Mouse (Mus musculus) embryonic facial prominence, embryonic 15.5 days (tissue): ENCODE data around the gene Grin3b. TPM values are rescaled to one million over a fixed set of nuclear protein-coding genes. Genes with fewer than 3 reads are reported as not detected.
A peak's percentile ranks its signal among the peaks of the same experiment; 100 is the strongest.

ENCODE experiments used
- ATAC-seq: fragments of 200-750 bp; cut with Nextera tagmentation; 2 replicates; pipeline ENCODE4 v1.8.0; 2017; ENCODE audit warnings: low read depth, moderate TSS enrichment; ENCODE audit not compliant: insufficient number of reproducible peaks, low FRiP score, low TSS enrichment
- H3K27ac ChIP-seq: fragments of 300-500 bp; sonication (generic); replicated peaks from 2 replicates; pipeline ENCODE4 v1.5.1; 2015; ENCODE audit warnings: mild to moderate bottlenecking, inconsistent platforms
- H3K27me3 ChIP-seq: fragments of 300-500 bp; sonication (generic); 2 replicates; pipeline ENCODE4 v1.6.1; 2015; ENCODE audit warnings: inconsistent platforms
- H3K36me3 ChIP-seq: fragments of 300-500 bp; sonication (generic); 2 replicates; pipeline ENCODE4 v1.6.1; 2015; ENCODE audit warnings: mild to moderate bottlenecking, inconsistent platforms
- H3K4me1 ChIP-seq: fragments of 300-500 bp; sonication (generic); 2 replicates; pipeline ENCODE4 v1.6.1; 2015; ENCODE audit warnings: inconsistent platforms
- H3K4me2 ChIP-seq: fragments of 300-500 bp; sonication (generic); replicated peaks from 2 replicates; pipeline ENCODE4 v1.6.1; 2015; ENCODE audit warnings: mild to moderate bottlenecking, inconsistent platforms
- H3K4me3 ChIP-seq: fragments of 300-500 bp; sonication (generic); replicated peaks from 2 replicates; pipeline ENCODE4 v1.5.1; 2015; ENCODE audit warnings: mild to moderate bottlenecking, inconsistent platforms
- H3K9ac ChIP-seq: fragments of 300-500 bp; sonication (generic); 2 replicates; pipeline ENCODE4 v1.6.1; 2015; ENCODE audit warnings: inconsistent platforms
- H3K9me3 ChIP-seq: fragments of 300-500 bp; sonication (generic); replicated peaks from 2 replicates; pipeline ENCODE4 v1.6.1; 2016; ENCODE audit warnings: inconsistent platforms
- WGBS: fragments of 180-500 bp; shearing (Covaris S2); methylation state at CpG from one replicate; pipeline ENCODE4 v1.1.7; 2015; 5-methylcytosine and 5-hydroxymethylcytosine counted together
- polyA plus RNA-seq: library from polyadenylated mRNA; unstranded; fragments of >200 nt; fragmentation: Nextera tagmentation; extraction: Ambion mirVana; gene quantifications from 2 replicates; pipeline ENCODE4 v1.2.1, GENCODE M21; 2015

The Grin3b gene
- polyA plus RNA-seq, 1 experiment from 2014 or later = 0.63 TPM

GRCm38 (mm10) chr10:79984195-79984816 is 13.8 kb downstream of the Grin3b start, which contains the start of gene Tmem259:
Gene Tmem259, minus strand, starts transcription at chr10:79984330.
- under 1% methylated on average over 48 of the region's 49 CpGs for WGBS
- H3K9me3 ChIP-seq = no peaks in the 10 kb centered on the region
- H3K4me2 ChIP-seq = peak within 1 kb of the TSS; percentile 93
- H3K27ac ChIP-seq = peak within 1 kb of the TSS; percentile 99
- H3K4me3 ChIP-seq = peak within 1 kb of the TSS; percentile 78
- H3K27me3 ChIP-seq = no peaks in the 10 kb centered on the region
- H3K4me1 ChIP-seq = peaks cover 65% of the 10 kb centered on the region
- peak; percentile 75 for ATAC-seq
- H3K9ac ChIP-seq = peak within 1 kb of the TSS; percentile 85
- H3K36me3 ChIP-seq = peaks cover 5% of the 10 kb centered on the region; the same call in 1 of the 2 replicates

GRCm38 (mm10) chr10:79984871-79985270 is 14.4 kb downstream of the Grin3b start:
- H3K9ac ChIP-seq = peak overlapping the region; percentile 45
- under 1% methylated on average over 22 of the region's 22 CpGs for WGBS
- peak overlapping the region; percentile 99 for H3K27ac ChIP-seq
- no peaks in the 10 kb centered on the region for H3K27me3 ChIP-seq
- H3K4me3 ChIP-seq = peak overlapping the region; percentile 78
- peaks cover 5% of the 10 kb centered on the region; the same call in 1 of the 2 replicates for H3K36me3 ChIP-seq
- peak overlapping the region; percentile 93 for H3K4me2 ChIP-seq
- peaks cover 68% of the 10 kb centered on the region for H3K4me1 ChIP-seq
- no peaks in the 10 kb centered on the region for H3K9me3 ChIP-seq
- peak; percentile 94 for ATAC-seq

GRCm38 (mm10) chr10:79985334-79986231 is 15.1 kb downstream of the Grin3b start:
- H3K9me3 ChIP-seq = no peaks in the 10 kb centered on the region
- H3K4me2 ChIP-seq = peak overlapping the region; percentile 93
- no peak for ATAC-seq
- H3K27ac ChIP-seq = peak overlapping the region; percentile 99
- peak overlapping the region; percentile 78 for H3K4me3 ChIP-seq
- H3K4me1 ChIP-seq = peaks cover 69% of the 10 kb centered on the region
- H3K27me3 ChIP-seq = no peaks in the 10 kb centered on the region
- 3% methylated on average over 35 of the region's 35 CpGs for WGBS
- H3K9ac ChIP-seq = peak overlapping the region; percentile 45
- H3K36me3 ChIP-seq = peaks cover 5% of the 10 kb centered on the region; the same call in 1 of the 2 replicates

GRCm38 (mm10) chr10:79986232-79986878 is 15.8 kb downstream of the Grin3b start:
- Histone ChIP-seq H3K36me3 (peaks cover 7% of the 10 kb centered on the region), H3K9ac (no peak overlapping the region; the same call in 1 of the 2 replicates), H3K9me3 (no peaks in the 10 kb centered on the region), H3K27ac (peak overlapping the region; percentile 99), H3K4me2 (peak overlapping the region; percentile 93), H3K4me3 (peak overlapping the region; percentile 90), H3K27me3 (no peaks in the 10 kb centered on the region), H3K4me1 (peaks cover 69% of the 10 kb centered on the region)
- WGBS = 22% methylated on average over 6 of the region's 6 CpGs
- ATAC-seq = no peak

GRCm38 (mm10) chr10:79986963-79987362 is 16.4 kb downstream of the Grin3b start:
- peak overlapping the region; percentile 90 for H3K4me3 ChIP-seq
- H3K36me3 ChIP-seq = peaks cover 14% of the 10 kb centered on the region
- 2% methylated on average over 11 of the region's 11 CpGs for WGBS
- H3K4me2 ChIP-seq = peak overlapping the region; percentile 93
- H3K27me3 ChIP-seq = no peaks in the 10 kb centered on the region
- no peak overlapping the region for H3K9ac ChIP-seq
- no peaks in the 10 kb centered on the region for H3K9me3 ChIP-seq
- peaks cover 64% of the 10 kb centered on the region for H3K4me1 ChIP-seq
- ATAC-seq = no peak
- H3K27ac ChIP-seq = peak overlapping the region; percentile 99

GRCm38 (mm10) chr10:79987771-79988505 is 17.4 kb downstream of the Grin3b start:
- Histone ChIP-seq H3K27ac (peak overlapping the region; percentile 99), H3K4me3 (peak overlapping the region; percentile 90), H3K9ac (peak overlapping the region; percentile 86), H3K4me1 (peaks cover 56% of the 10 kb centered on the region), H3K9me3 (no peaks in the 10 kb centered on the region), H3K4me2 (peak overlapping the region; percentile 93), H3K27me3 (no peaks in the 10 kb centered on the region), H3K36me3 (peaks cover 23% of the 10 kb centered on the region)
- no peak for ATAC-seq
- WGBS = 7% methylated on average over 27 of the region's 27 CpGs

GRCm38 (mm10) chr10:79988506-79989271 is 18.2 kb downstream of the Grin3b start, which contains the start of gene Cnn2:
Gene Cnn2, plus strand, starts transcription at chr10:79988584.
- Histone ChIP-seq H3K9ac (peak within 1 kb of the TSS; percentile 86), H3K9me3 (no peaks in the 10 kb centered on the region), H3K36me3 (peaks cover 31% of the 10 kb centered on the region), H3K4me1 (peaks cover 49% of the 10 kb centered on the region), H3K27me3 (no peaks in the 10 kb centered on the region), H3K4me2 (peak within 1 kb of the TSS; percentile 93), H3K4me3 (peak within 1 kb of the TSS; percentile 90), H3K27ac (peak within 1 kb of the TSS; percentile 99)
- under 1% methylated on average over 58 of the region's 59 CpGs for WGBS
- peak; percentile 25; the same call in 1 of the 2 replicates for ATAC-seq

- H3K27ac ChIP-seq = peak overlapping the region; percentile 99
- 16% methylated on average over 8 of the region's 8 CpGs for WGBS
- H3K36me3 ChIP-seq = peaks cover 37% of the 10 kb centered on the region
- H3K4me1 ChIP-seq = peaks cover 51% of the 10 kb centered on the region
- peak overlapping the region; percentile 86 for H3K9ac ChIP-seq
- H3K4me3 ChIP-seq = peak overlapping the region; percentile 90
- no peaks in the 10 kb centered on the region for H3K27me3 ChIP-seq
- peak overlapping the region; percentile 93 for H3K4me2 ChIP-seq
- H3K9me3 ChIP-seq = no peaks in the 10 kb centered on the region
- ATAC-seq = no peak
Observed at GRCm38 (mm10) chr10:79989272-79989786, 18.8 kb downstream of the Grin3b start.

- peaks cover 55% of the 10 kb centered on the region for H3K4me1 ChIP-seq
- H3K27me3 ChIP-seq = no peaks in the 10 kb centered on the region
- peaks cover 43% of the 10 kb centered on the region for H3K36me3 ChIP-seq
- peak overlapping the region; percentile 93 for H3K4me2 ChIP-seq
- H3K4me3 ChIP-seq = peak overlapping the region; percentile 90
- H3K9ac ChIP-seq = peak overlapping the region; percentile 86
- 11% methylated on average over 15 of the region's 15 CpGs for WGBS
- no peaks in the 10 kb centered on the region for H3K9me3 ChIP-seq
- no peak for ATAC-seq
- peak overlapping the region; percentile 99 for H3K27ac ChIP-seq
Observed at GRCm38 (mm10) chr10:79989870-79990269, 19.4 kb downstream of the Grin3b start.
